Mouse (Mus musculus) lung, postnatal 25 days (tissue): ENCODE measurements around the gene Prickle2.

Experiments used
- DNase-seq: peaks from one replicate; pipeline ENCODE4 v3.0.0; 2022; ENCODE audit warnings: low spot score

Prickle2 gene

GRCm38 (mm10) chr6:92706145-92706466, at the start of gene Prickle2:
Gene Prickle2, minus strand, starts transcription at chr6:92706155.
- peak; percentile 87 for DNase-seq

GRCm38 (mm10) chr6:92752737-92753136, 46.8 kb upstream of the Prickle2 start:
- no peak for DNase-seq

- DNase-seq: no peak
Measured at GRCm38 (mm10) chr6:92749420-92749819, 43.5 kb upstream of the Prickle2 start.

- peak; percentile 56 for DNase-seq
Measured at GRCm38 (mm10) chr6:92743605-92744004, 37.6 kb upstream of the Prickle2 start.

GRCm38 (mm10) chr6:92737116-92737515, 31.2 kb upstream of the Prickle2 start:
- no peak for DNase-seq

GRCm38 (mm10) chr6:92733651-92734050, 27.7 kb upstream of the Prickle2 start:
- no peak for DNase-seq

- DNase-seq: no peak
Measured at GRCm38 (mm10) chr6:92728514-92728913, 22.6 kb upstream of the Prickle2 start.

- DNase-seq: peak; percentile 84
Measured at GRCm38 (mm10) chr6:92728084-92728483, 22.1 kb upstream of the Prickle2 start.

- no peak for DNase-seq
Measured at GRCm38 (mm10) chr6:92727351-92727986, 21.5 kb upstream of the Prickle2 start.

- DNase-seq: peak; percentile 31
Measured at GRCm38 (mm10) chr6:92726121-92726520, 20.2 kb upstream of the Prickle2 start.

- DNase-seq: no peak
Measured at GRCm38 (mm10) chr6:92724394-92724793, 18.4 kb upstream of the Prickle2 start.

GRCm38 (mm10) chr6:92715806-92716205, 9.9 kb upstream of the Prickle2 start:
- no peak for DNase-seq

- DNase-seq: no peak
Measured at GRCm38 (mm10) chr6:92714748-92715147, 8.8 kb upstream of the Prickle2 start.

- no peak for DNase-seq
Measured at GRCm38 (mm10) chr6:92708137-92708536, 2.2 kb upstream of the Prickle2 start.

- DNase-seq: no peak
Measured at GRCm38 (mm10) chr6:92705353-92706144, 406 bp downstream of the Prickle2 start.

GRCm38 (mm10) chr6:92704810-92705209, 1.1 kb downstream of the Prickle2 start:
- DNase-seq: peak; percentile 21

GRCm38 (mm10) chr6:92699491-92700209, 6.3 kb downstream of the Prickle2 start:
- DNase-seq: no peak

GRCm38 (mm10) chr6:92697807-92698206, 8.1 kb downstream of the Prickle2 start:
- no peak for DNase-seq

- DNase-seq: no peak
Measured at GRCm38 (mm10) chr6:92687317-92687716, 18.6 kb downstream of the Prickle2 start.

- peak; percentile 73 for DNase-seq
Measured at GRCm38 (mm10) chr6:92674394-92674925, 31.5 kb downstream of the Prickle2 start.

GRCm38 (mm10) chr6:92670518-92671147, 35.3 kb downstream of the Prickle2 start:
- no peak for DNase-seq

GRCm38 (mm10) chr6:92669623-92670022, 36.3 kb downstream of the Prickle2 start:
- no peak for DNase-seq
